Mouse (Mus musculus): ENCODE measurements at regions not wholly inside any gene's neighbourhood (a gene's known extent, or its start where the extent isn't known, plus 50 kb on each side); places are given as distances from the start of the nearest gene placed in this dataset.

GRCm38 (mm10) chr10:126483479-126483878 lies 417.7 kb downstream of the Atp23 start:
- no peak for DNase-seq

GRCm38 (mm10) chr10:126480382-126480781 lies 420.8 kb downstream of the Atp23 start:
- DNase-seq = no peak

- DNase-seq = no peak
These were observed 421.4 kb downstream of the Atp23 start for GRCm38 (mm10) chr10:126479743-126480142.

GRCm38 (mm10) chr10:126473050-126473719 lies 428.0 kb downstream of the Atp23 start:
- no peak for DNase-seq

GRCm38 (mm10) chr10:126470838-126471491 lies 430.2 kb downstream of the Atp23 start:
- DNase-seq = no peak

- DNase-seq = no peak
These were observed 438.4 kb downstream of the Atp23 start for GRCm38 (mm10) chr10:126462770-126463169.

- DNase-seq = no peak
These were observed 442.6 kb downstream of the Atp23 start for GRCm38 (mm10) chr10:126458523-126458922.

- no peak for DNase-seq
These were observed 448.2 kb downstream of the Atp23 start for GRCm38 (mm10) chr10:126452757-126453528.

- no peak for DNase-seq
These were observed 449.0 kb downstream of the Atp23 start for GRCm38 (mm10) chr10:126452057-126452622.

- DNase-seq = no peak
These were observed 465.3 kb downstream of the Lrig3 start for GRCm38 (mm10) chr10:126431222-126431621.

GRCm38 (mm10) chr10:126430346-126430745 lies 464.4 kb downstream of the Lrig3 start:
- DNase-seq = no peak

- no peak for DNase-seq
These were observed 463.5 kb downstream of the Lrig3 start for GRCm38 (mm10) chr10:126429502-126429901.

- DNase-seq = peak in 1 of 2 experiments; percentile 6
These were observed 456.1 kb downstream of the Lrig3 start for GRCm38 (mm10) chr10:126422066-126422465.

GRCm38 (mm10) chr10:126413786-126414185 lies 447.8 kb downstream of the Lrig3 start:
- no peak for DNase-seq

GRCm38 (mm10) chr10:126392235-126392634 lies 426.3 kb downstream of the Lrig3 start:
- DNase-seq = no peak

GRCm38 (mm10) chr10:126391770-126392169 lies 425.8 kb downstream of the Lrig3 start:
- DNase-seq = peak; percentile 5 to 27

GRCm38 (mm10) chr10:126386430-126386829 lies 420.5 kb downstream of the Lrig3 start:
- DNase-seq = no peak

- no peak for DNase-seq
These were observed 419.7 kb downstream of the Lrig3 start for GRCm38 (mm10) chr10:126385644-126386043.

- no peak for DNase-seq
These were observed 414.4 kb downstream of the Lrig3 start for GRCm38 (mm10) chr10:126380381-126380780.

GRCm38 (mm10) chr10:126379239-126379638 lies 413.3 kb downstream of the Lrig3 start:
- no peak for DNase-seq

GRCm38 (mm10) chr10:126373906-126374305 lies 407.9 kb downstream of the Lrig3 start:
- DNase-seq = no peak

- DNase-seq = no peak
These were observed 405.9 kb downstream of the Lrig3 start for GRCm38 (mm10) chr10:126371881-126372280.

GRCm38 (mm10) chr10:126349076-126349475 lies 383.1 kb downstream of the Lrig3 start:
- DNase-seq = no peak
